Mouse (Mus musculus): Measurements from ENCODE around the gene Foxn4. TPM values are rescaled to one million over a fixed set of nuclear protein-coding genes. Genes with fewer than 3 reads are reported as not detected.

Gene Foxn4
- total and polyA plus RNA-seq, 3 experiments, result 0.23 TPM; not detected in 2

- DNase-seq (ENCODE audit: extremely low read depth), result no peak
- Histone ChIP-seq H3K4me3 (replicated peaks in 1 of 3; ENCODE audit: low read depth in 2 of 3, low read length in 2 of 3, poor library complexity in 1 of 3) (no peak overlapping the region), H3K4me1 (ENCODE audit: control insufficient read depth in 1 of 2, insufficient read depth in 2 of 2) (no peaks in the 10 kb centered on the region), H3K27me3 (replicated peaks) (peaks cover 68% of the 10 kb centered on the region), H3K27ac (ENCODE audit: insufficient read depth, low read depth) (no peak overlapping the region), H3K36me3 (replicated peaks in 1 of 2; ENCODE audit: control insufficient read depth in 1 of 2, insufficient read depth in 1 of 2, low read length in 1 of 2) (no peaks in the 10 kb centered on the region), H3K4me2 (ENCODE audit: insufficient read depth, low read depth, poor library complexity, severe bottlenecking) (no peak overlapping the region), H3K9ac (ENCODE audit: insufficient read depth, low read depth) (no peak overlapping the region), H3K9me3 (replicated peaks; ENCODE audit: low read length) (no peaks in the 10 kb centered on the region), H3K79me2 (replicated peaks; ENCODE audit: control insufficient read depth, extremely low read depth, insufficient read depth, poor library complexity, severe bottlenecking) (no peaks in the 10 kb centered on the region)
- dilution Hi-C loops (cut with MboI; ENCODE audit: extremely low pct_ligation_motif_present, extremely low pct_unique_long_range_greater_than_20kb, low sequenced_read_pairs) (no loop called here), in situ Hi-C loops (cut with MboI; ENCODE audit: low pct_ligation_motif_present, low pct_unique_long_range_greater_than_20kb, low sequenced_read_pairs) (no loop called here)
- TF ChIP-seq ZC3H11A (IDR thresholded peaks at IDR 0.05; ENCODE audit: low read depth, low read length), result no peak
- TF ChIP-seq ETS1 (conservative IDR thresholded peaks at IDR 0.05; ENCODE audit: low read depth, low read length), result no peak
- no peak for TF ChIP-seq NRF1 (IDR thresholded peaks at IDR 0.05; ENCODE audit: low read depth, low read length)
- TF ChIP-seq MYC (IDR thresholded peaks at IDR 0.05; ENCODE audit: low read depth, low read length), result no peak
These were observed 4.1 kb downstream of the Foxn4 start for GRCm38 (mm10) chr5:114269499-114269898.

GRCm38 (mm10) chr5:114268646-114269045, 5.0 kb downstream of the Foxn4 start:
- Histone ChIP-seq H3K4me2 (ENCODE audit: insufficient read depth, low read depth, poor library complexity, severe bottlenecking) (no peak overlapping the region), H3K9me3 (replicated peaks; ENCODE audit: low read length) (no peaks in the 10 kb centered on the region), H3K36me3 (replicated peaks in 1 of 2; ENCODE audit: control insufficient read depth in 1 of 2, insufficient read depth in 1 of 2, low read length in 1 of 2) (no peaks in the 10 kb centered on the region), H3K79me2 (replicated peaks; ENCODE audit: control insufficient read depth, extremely low read depth, insufficient read depth, poor library complexity, severe bottlenecking) (no peaks in the 10 kb centered on the region), H3K4me1 (ENCODE audit: control insufficient read depth in 1 of 2, insufficient read depth in 2 of 2) (no peaks in the 10 kb centered on the region), H3K9ac (ENCODE audit: insufficient read depth, low read depth) (no peak overlapping the region), H3K27me3 (replicated peaks) (peaks cover 61% of the 10 kb centered on the region), H3K4me3 (replicated peaks in 1 of 3; ENCODE audit: low read depth in 2 of 3, low read length in 2 of 3, poor library complexity in 1 of 3) (no peak overlapping the region), H3K27ac (ENCODE audit: insufficient read depth, low read depth) (no peak overlapping the region)
- in situ Hi-C loops (cut with MboI; ENCODE audit: low pct_ligation_motif_present, low pct_unique_long_range_greater_than_20kb, low sequenced_read_pairs) (no loop called here), dilution Hi-C loops (cut with MboI; ENCODE audit: extremely low pct_ligation_motif_present, extremely low pct_unique_long_range_greater_than_20kb, low sequenced_read_pairs) (no loop called here)
- no peak for TF ChIP-seq MEF2A (IDR thresholded peaks at IDR 0.05; ENCODE audit: borderline replicate concordance, low read depth, low read length)
- TF ChIP-seq KAT2A (IDR thresholded peaks at IDR 0.05; ENCODE audit: insufficient replicate concordance, low read length), result no peak
- no peak for TF ChIP-seq TCF12 (IDR thresholded peaks at IDR 0.05; ENCODE audit: low read depth, low read length)
- TF ChIP-seq JUN (IDR thresholded peaks at IDR 0.05; ENCODE audit: insufficient read depth, low read depth, low read length), result no peak
- TF ChIP-seq EP300 (IDR thresholded peaks at IDR 0.05; ENCODE audit: low read length), result no peak
- no peak for TF ChIP-seq BHLHE40 (IDR thresholded peaks at IDR 0.05; ENCODE audit: low read depth, low read length)
- no peak for TF ChIP-seq NRF1 (IDR thresholded peaks at IDR 0.05; ENCODE audit: low read depth, low read length)
- TF ChIP-seq IRF4 (IDR thresholded peaks at IDR 0.05; ENCODE audit: low read depth, low read length), result no peak
- no peak for TF ChIP-seq RCOR1 (conservative IDR thresholded peaks at IDR 0.05; ENCODE audit: low read depth, low read length)
- no peak for DNase-seq (ENCODE audit: extremely low read depth)

- DNase-seq (ENCODE audit: extremely low read depth), result no peak
- Histone ChIP-seq H3K9ac (ENCODE audit: insufficient read depth, low read depth) (no peak overlapping the region), H3K4me1 (ENCODE audit: control insufficient read depth in 1 of 2, insufficient read depth in 2 of 2) (peaks cover 0 to 8% of the 10 kb centered on the region in 2 experiments; a peak in 2 of 4 replicates), H3K4me2 (ENCODE audit: insufficient read depth, low read depth, poor library complexity, severe bottlenecking) (no peak overlapping the region), H3K9me3 (replicated peaks; ENCODE audit: low read length) (no peaks in the 10 kb centered on the region), H3K4me3 (replicated peaks in 1 of 3; ENCODE audit: low read depth in 2 of 3, low read length in 2 of 3, poor library complexity in 1 of 3) (no peak overlapping the region), H3K79me2 (replicated peaks; ENCODE audit: control insufficient read depth, extremely low read depth, insufficient read depth, poor library complexity, severe bottlenecking) (no peaks in the 10 kb centered on the region), H3K27me3 (replicated peaks) (peaks cover 26% of the 10 kb centered on the region), H3K36me3 (replicated peaks in 1 of 2; ENCODE audit: control insufficient read depth in 1 of 2, insufficient read depth in 1 of 2, low read length in 1 of 2) (no peaks in the 10 kb centered on the region), H3K27ac (ENCODE audit: insufficient read depth, low read depth) (no peak overlapping the region)
- TF ChIP-seq MXI1 (IDR thresholded peaks at IDR 0.05; ENCODE audit: low read depth, low read length) (no peak), IRF4 (IDR thresholded peaks at IDR 0.05; ENCODE audit: low read depth, low read length) (no peak), MYC (IDR thresholded peaks at IDR 0.05; ENCODE audit: low read depth, low read length) (no peak), JUND (conservative IDR thresholded peaks at IDR 0.05; ENCODE audit: low read depth, low read length) (no peak), MEF2A (IDR thresholded peaks at IDR 0.05; ENCODE audit: borderline replicate concordance, low read depth, low read length) (no peak), ZC3H11A (IDR thresholded peaks at IDR 0.05; ENCODE audit: low read depth, low read length) (no peak), SIN3A (IDR thresholded peaks at IDR 0.05; ENCODE audit: low read length) (no peak), EP300 (IDR thresholded peaks at IDR 0.05; ENCODE audit: low read length) (no peak)
- dilution Hi-C loops (cut with MboI; ENCODE audit: extremely low pct_ligation_motif_present, extremely low pct_unique_long_range_greater_than_20kb, low sequenced_read_pairs), result no loop called here
- in situ Hi-C loops (cut with MboI; ENCODE audit: low pct_ligation_motif_present, low pct_unique_long_range_greater_than_20kb, low sequenced_read_pairs), result no loop called here
These were observed 8.8 kb downstream of the Foxn4 start for GRCm38 (mm10) chr5:114264791-114265190.

All from CH12.LX (cell line).